Comparison of ENCODE assay signal across 8 mouse cellular contexts in the genomic region with DNA sequence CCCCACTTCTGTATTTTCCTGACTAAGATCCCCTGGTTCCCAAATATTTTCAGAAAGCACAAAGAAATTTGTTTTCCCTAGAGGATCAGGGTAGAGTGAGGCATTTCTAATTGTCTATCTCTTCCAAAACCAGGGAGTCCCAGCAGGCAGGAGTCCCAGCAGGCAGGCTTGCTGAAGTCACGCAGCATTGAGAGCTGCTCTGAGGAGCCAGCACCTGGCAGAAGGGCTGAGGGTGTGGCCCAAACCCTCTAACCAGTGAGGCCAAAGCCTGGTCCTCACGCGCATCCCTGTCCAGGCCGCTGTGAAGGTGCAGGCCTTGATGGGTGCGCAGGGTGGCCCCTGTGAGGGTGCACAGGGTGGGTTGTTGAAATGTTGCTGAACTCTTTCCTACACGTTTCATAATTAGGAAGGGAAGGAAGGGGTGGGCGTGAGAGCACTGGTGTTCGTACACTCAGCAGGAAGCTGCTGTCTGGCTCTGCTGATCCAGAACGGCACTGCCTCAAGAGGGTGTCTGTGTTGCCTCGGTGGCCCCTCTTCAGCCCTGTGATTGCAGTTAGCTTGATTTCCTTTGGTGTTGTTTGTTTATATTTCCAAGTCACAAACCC. TPM values are rescaled to one million over a fixed set of nuclear protein-coding genes. Genes with fewer than 3 reads are reported as not detected.
DNase-seq lines count a peak whose midpoint lies in the region; ATAC-seq and TF ChIP-seq lines count a peak whose summit lies in the region.

No protein-coding gene starts in this region.

- H3K9me3 ChIP-seq in lung, embryonic 14.5 days (ENCODE audit: low read depth, low read length): no peaks in the 10 kb centered on the region
- no peaks in the 10 kb centered on the region for H3K9me3 ChIP-seq in liver, embryonic 16.5 days (replicated peaks; ENCODE audit: control insufficient read depth, low read length)
- no peaks in the 10 kb centered on the region for H3K9me3 ChIP-seq in limb, embryonic 10.5 days (replicated peaks)
- H3K9me3 ChIP-seq in hindbrain, embryonic 11.5 days (ENCODE audit: control insufficient read depth, low read length): no peaks in the 10 kb centered on the region

- no peak for TF ChIP-seq POLR2A in lung, adult 2 months (IDR thresholded peaks at IDR 0.05; ENCODE audit: borderline replicate concordance, extremely low read depth, low read depth, low read length)

- no peak overlapping the region for H3K9ac ChIP-seq in lung, embryonic 14.5 days
- H3K9ac ChIP-seq in liver, embryonic 16.5 days (ENCODE audit: low read depth, low read length): no peak overlapping the region
- H3K9ac ChIP-seq in hindbrain, embryonic 11.5 days (ENCODE audit: low read depth, low read length): no peak overlapping the region

- peak; percentile 42 for DNase-seq in adrenal gland, postnatal 14 days
- no peak for DNase-seq in adrenal gland, postnatal 4 days (ENCODE audit: low spot score in 2 of 2)
- peak; percentile 28 for DNase-seq in lung, embryonic 14.5 days
- DNase-seq in lung, adult 2 months: no peak
- DNase-seq in spleen, postnatal 10 days (ENCODE audit: low spot score in 2 of 2): peak; percentile 41 to 65
- DNase-seq in limb, embryonic 10.5 days (ENCODE audit: low spot score): no peak
- DNase-seq in hindbrain, embryonic 11.5 days (ENCODE audit: low spot score): no peak

- no peaks in the 10 kb centered on the region for H3K27me3 ChIP-seq in lung, embryonic 14.5 days (ENCODE audit: insufficient read depth, low read length)
- H3K27me3 ChIP-seq in liver, embryonic 16.5 days (ENCODE audit: control insufficient read depth, insufficient read depth, low read depth, low read length): no peaks in the 10 kb centered on the region
- no peaks in the 10 kb centered on the region for H3K27me3 ChIP-seq in limb, embryonic 10.5 days (ENCODE audit: low read depth, poor library complexity, severe bottlenecking)
- no peaks in the 10 kb centered on the region for H3K27me3 ChIP-seq in hindbrain, embryonic 11.5 days (ENCODE audit: control insufficient read depth, insufficient read depth, low read length)

- H3K4me3 ChIP-seq in lung, embryonic 14.5 days (ENCODE audit: low read depth, low read length): no peak overlapping the region
- H3K4me3 ChIP-seq in lung, adult 2 months (replicated peaks; ENCODE audit: extremely low read depth, low read depth, low read length): no peak overlapping the region
- H3K4me3 ChIP-seq in liver, embryonic 16.5 days (ENCODE audit: low read depth, low read length): no peak overlapping the region
- H3K4me3 ChIP-seq in limb, embryonic 10.5 days: no peak overlapping the region
- no peak overlapping the region for H3K4me3 ChIP-seq in hindbrain, embryonic 11.5 days (ENCODE audit: low read depth, low read length)

- H3K4me1 ChIP-seq in lung, embryonic 14.5 days (ENCODE audit: insufficient read depth): no peaks in the 10 kb centered on the region
- peaks cover 11% of the 10 kb centered on the region for H3K4me1 ChIP-seq in lung, adult 2 months (ENCODE audit: control insufficient read depth, insufficient read depth, low read length)
- H3K4me1 ChIP-seq in liver, embryonic 16.5 days (ENCODE audit: control insufficient read depth, low read depth, low read length): no peaks in the 10 kb centered on the region
- no peaks in the 10 kb centered on the region for H3K4me1 ChIP-seq in limb, embryonic 10.5 days
- no peaks in the 10 kb centered on the region for H3K4me1 ChIP-seq in hindbrain, embryonic 11.5 days (replicated peaks; ENCODE audit: control insufficient read depth, insufficient read depth, low read length)

- no peak overlapping the region for H3K27ac ChIP-seq in lung, embryonic 14.5 days (ENCODE audit: low read depth)
- no peak overlapping the region; the same call in 1 of the 2 replicates for H3K27ac ChIP-seq in liver, embryonic 16.5 days (ENCODE audit: low read length)
- no peak overlapping the region for H3K27ac ChIP-seq in limb, embryonic 10.5 days
- H3K27ac ChIP-seq in hindbrain, embryonic 11.5 days (ENCODE audit: low read depth, low read length): no peak overlapping the region

- TF ChIP-seq CTCF in lung, embryonic 14.5 days (IDR thresholded peaks at IDR 0.05; ENCODE audit: low read depth): no peak
- TF ChIP-seq CTCF in lung, adult 2 months (IDR thresholded peaks at IDR 0.05; ENCODE audit: insufficient read depth, low read length): no peak

- H3K36me3 ChIP-seq in lung, embryonic 14.5 days (ENCODE audit: insufficient read depth): peaks cover 83% of the 10 kb centered on the region
- H3K36me3 ChIP-seq in liver, embryonic 16.5 days (ENCODE audit: control insufficient read depth, insufficient read depth): peaks cover 14% of the 10 kb centered on the region
- peaks cover 86% of the 10 kb centered on the region for H3K36me3 ChIP-seq in limb, embryonic 10.5 days
- peaks cover 8% of the 10 kb centered on the region; the same call in 1 of the 2 replicates for H3K36me3 ChIP-seq in hindbrain, embryonic 11.5 days (ENCODE audit: control insufficient read depth, insufficient read depth, low read length)

- H3K4me2 ChIP-seq in lung, embryonic 14.5 days: no peak overlapping the region
- H3K4me2 ChIP-seq in liver, embryonic 16.5 days (ENCODE audit: low read depth, low read length): no peak overlapping the region
- no peak overlapping the region for H3K4me2 ChIP-seq in hindbrain, embryonic 11.5 days (replicated peaks; ENCODE audit: low read depth, low read length)

- ATAC-seq in lung, embryonic 14.5 days (ENCODE audit: insufficient read depth): no peak; the same call in 1 of the 2 replicates
- ATAC-seq in liver, embryonic 16.5 days (ENCODE audit: low read depth): peak; percentile 23
- no peak for ATAC-seq in hindbrain, embryonic 11.5 days (ENCODE audit: low FRiP score)

- 64% methylated on average over 10 of the region's 10 CpGs for WGBS in lung, embryonic 14.5 days
- WGBS in lung, adult 2 months: 41% methylated on average over 10 of the region's 10 CpGs
- WGBS in liver, embryonic 16.5 days (ENCODE audit: insufficient replicate concordance): 55% methylated on average over 10 of the region's 10 CpGs
- WGBS in limb, embryonic 10.5 days: 60% methylated on average over 10 of the region's 10 CpGs
- WGBS in hindbrain, embryonic 11.5 days: 81% methylated on average over 10 of the region's 10 CpGs

RNA-seq across cellular contexts. Expression of gene Smarcc2, which starts 20.3 kb away (rescaled TPM):
- total RNA-seq in adrenal gland, postnatal 14 days (2021): 107 and 108 TPM in 2 replicates
- total RNA-seq in adrenal gland, postnatal 4 days (2021): 100 to 1,000 TPM; 138 to 157 TPM
- polyA plus RNA-seq in lung, embryonic 14.5 days (2014; fragmentation: Nextera tagmentation; extraction: Ambion mirVana): 81.1 and 89.6 TPM in 2 replicates
- polyA plus RNA-seq in lung, adult 2 months (2012; rRNA removed): 99.8 TPM in 2 replicates
- polyA plus RNA-seq in liver, embryonic 16.5 days (2015; fragmentation: Nextera tagmentation; extraction: Ambion mirVana): 20.3 and 22.6 TPM in 2 replicates
- 64.2 and 91.3 TPM in 2 replicates for polyA plus RNA-seq in limb, embryonic 10.5 days (2016; fragmentation: Nextera tagmentation; extraction: Ambion mirVana)
- polyA plus RNA-seq in hindbrain, embryonic 11.5 days (2014; fragmentation: Nextera tagmentation; extraction: Ambion mirVana): 126 and 170 TPM in 2 replicates

RNA-seq across cellular contexts. Expression of gene Rnf41, which starts 27.3 kb away (rescaled TPM):
- 38.4 and 40.2 TPM in 2 replicates for total RNA-seq in adrenal gland, postnatal 14 days (2021)
- 10 to 100 TPM; 49.9 to 50.9 TPM for total RNA-seq in adrenal gland, postnatal 4 days (2021)
- polyA plus RNA-seq in lung, embryonic 14.5 days (2014; fragmentation: Nextera tagmentation; extraction: Ambion mirVana): 32.8 and 33.5 TPM in 2 replicates
- polyA plus RNA-seq in lung, adult 2 months (2012; rRNA removed): 24.4 and 25.5 TPM in 2 replicates
- 8.3 and 8.5 TPM in 2 replicates for polyA plus RNA-seq in liver, embryonic 16.5 days (2015; fragmentation: Nextera tagmentation; extraction: Ambion mirVana)
- 41.9 and 43.6 TPM in 2 replicates for polyA plus RNA-seq in limb, embryonic 10.5 days (2016; fragmentation: Nextera tagmentation; extraction: Ambion mirVana)
- 44.2 and 44.7 TPM in 2 replicates for polyA plus RNA-seq in hindbrain, embryonic 11.5 days (2014; fragmentation: Nextera tagmentation; extraction: Ambion mirVana)

RNA-seq across cellular contexts. Expression of gene Nabp2, which starts 27.5 kb away (rescaled TPM):
- total RNA-seq in adrenal gland, postnatal 14 days (2021): 59.8 and 65.2 TPM in 2 replicates
- 10 to 100 TPM; 69.5 to 72.7 TPM for total RNA-seq in adrenal gland, postnatal 4 days (2021)
- 77.1 and 83.1 TPM in 2 replicates for polyA plus RNA-seq in lung, embryonic 14.5 days (2014; fragmentation: Nextera tagmentation; extraction: Ambion mirVana)
- 22.1 and 23.4 TPM in 2 replicates for polyA plus RNA-seq in lung, adult 2 months (2012; rRNA removed)
- polyA plus RNA-seq in liver, embryonic 16.5 days (2015; fragmentation: Nextera tagmentation; extraction: Ambion mirVana): 31.6 and 31.7 TPM in 2 replicates
- polyA plus RNA-seq in limb, embryonic 10.5 days (2016; fragmentation: Nextera tagmentation; extraction: Ambion mirVana): 98.7 and 133 TPM in 2 replicates
- 125 and 130 TPM in 2 replicates for polyA plus RNA-seq in hindbrain, embryonic 11.5 days (2014; fragmentation: Nextera tagmentation; extraction: Ambion mirVana)

RNA-seq across cellular contexts. Expression of gene Slc39a5, which starts 37.7 kb away (rescaled TPM):
- 0.78 TPM in 1 of 2 replicates, not detected in the other for total RNA-seq in adrenal gland, postnatal 14 days (2021)
- 10 to 100 TPM in 1 of 2 experiments, 1 to 10 TPM in 1; 5.7 to 13.2 TPM for total RNA-seq in adrenal gland, postnatal 4 days (2021)
- 0.18 TPM in 1 of 2 replicates, not detected in the other for polyA plus RNA-seq in lung, embryonic 14.5 days (2014; fragmentation: Nextera tagmentation; extraction: Ambion mirVana)
- 0.42 TPM in 1 of 2 replicates, not detected in the other for polyA plus RNA-seq in lung, adult 2 months (2012; rRNA removed)
- polyA plus RNA-seq in liver, embryonic 16.5 days (2015; fragmentation: Nextera tagmentation; extraction: Ambion mirVana): 76.8 and 88.2 TPM in 2 replicates
- polyA plus RNA-seq in limb, embryonic 10.5 days (2016; fragmentation: Nextera tagmentation; extraction: Ambion mirVana): 0.21 TPM in 1 of 2 replicates, not detected in the other
- not detected in 2 replicates for polyA plus RNA-seq in hindbrain, embryonic 11.5 days (2014; fragmentation: Nextera tagmentation; extraction: Ambion mirVana)

RNA-seq across cellular contexts. Expression of gene Myl6, which starts 55.2 kb away (rescaled TPM):
- total RNA-seq in adrenal gland, postnatal 14 days (2021): 800 and 862 TPM in 2 replicates
- total RNA-seq in adrenal gland, postnatal 4 days (2021): 100 to 1,000 TPM; 703 to 716 TPM
- polyA plus RNA-seq in lung, embryonic 14.5 days (2014; fragmentation: Nextera tagmentation; extraction: Ambion mirVana): 1,221 and 1,238 TPM in 2 replicates
- 771 and 1,159 TPM in 2 replicates for polyA plus RNA-seq in lung, adult 2 months (2012; rRNA removed)
- polyA plus RNA-seq in liver, embryonic 16.5 days (2015; fragmentation: Nextera tagmentation; extraction: Ambion mirVana): 448 and 465 TPM in 2 replicates
- polyA plus RNA-seq in limb, embryonic 10.5 days (2016; fragmentation: Nextera tagmentation; extraction: Ambion mirVana): 685 and 729 TPM in 2 replicates
- 742 and 751 TPM in 2 replicates for polyA plus RNA-seq in hindbrain, embryonic 11.5 days (2014; fragmentation: Nextera tagmentation; extraction: Ambion mirVana)

Comparison
In these comparisons a context has a peak if more than half of its experiments do, and no peak if none do; other contexts are left out.
1. DNase-seq: peak in adrenal gland, postnatal 14 days (single experiment), lung, embryonic 14.5 days (single experiment) and spleen, postnatal 10 days (2 of 2); none in adrenal gland, postnatal 4 days (0 of 2), lung, adult 2 months (single experiment), limb, embryonic 10.5 days (single experiment) and hindbrain, embryonic 11.5 days (single experiment).